Mouse (Mus musculus): Measurements from ENCODE around the gene Gys1. TPM values are rescaled to one million over a fixed set of nuclear protein-coding genes. Genes with fewer than 3 reads are reported as not detected.
"Not testable (repeated sequence)": the region's sequence is repeated elsewhere in the genome, so short reads cannot be mapped to it uniquely, and the experiment has no call there.

Gys1 gene
- polyA plus RNA-seq, 1 experiment, result 44.5 TPM

GRCm38 (mm10) chr7:45476453-45476852 lies 41.8 kb downstream of the Gys1 start:
- TF ChIP-seq GATA1 (IDR thresholded peaks at IDR 0.05; ENCODE audit: borderline replicate concordance, low read length), result no peak
- TF ChIP-seq FLI1 (IDR thresholded peaks at IDR 0.05; ENCODE audit: low read length), result no peak
- Histone ChIP-seq H3K27me3 (replicated peaks) (no peaks in the 10 kb centered on the region), H3K9me3 (0 out of 2 replicates have a peak, but pooled peaks cover 3% of the 10 kb centered on the region), H3K4me3 (replicated peaks) (no peak overlapping the region), H3K4me1 (peaks cover 24% of the 10 kb centered on the region), H3K36me3 (replicated peaks; ENCODE audit: low read length) (no peaks in the 10 kb centered on the region)

- no peaks in the 10 kb centered on the region for H3K27me3 ChIP-seq (replicated peaks)
- no peak for TF ChIP-seq GATA1 (IDR thresholded peaks at IDR 0.05; ENCODE audit: borderline replicate concordance, low read length)
- 0 out of 2 replicates have a peak, but pooled peaks cover 3% of the 10 kb centered on the region for H3K9me3 ChIP-seq
- H3K36me3 ChIP-seq (replicated peaks; ENCODE audit: low read length), result no peaks in the 10 kb centered on the region
- H3K4me3 ChIP-seq (replicated peaks), result peak overlapping the region; percentile 7
- H3K4me1 ChIP-seq, result peaks cover 25% of the 10 kb centered on the region
These were observed 42.4 kb downstream of the Gys1 start for GRCm38 (mm10) chr7:45477003-45477402.

- TF ChIP-seq GATA1 (IDR thresholded peaks at IDR 0.05; ENCODE audit: borderline replicate concordance, low read length) (no peak), FLI1 (IDR thresholded peaks at IDR 0.05; ENCODE audit: low read length) (no peak)
- H3K27me3 ChIP-seq (replicated peaks), result no peaks in the 10 kb centered on the region
- 0 out of 2 replicates have a peak, but pooled peaks cover under 1% of the 10 kb centered on the region for H3K9me3 ChIP-seq
- peaks cover 29% of the 10 kb centered on the region for H3K4me1 ChIP-seq
- no peaks in the 10 kb centered on the region for H3K36me3 ChIP-seq (replicated peaks; ENCODE audit: low read length)
- H3K4me3 ChIP-seq (replicated peaks), result no peak overlapping the region
These were observed 44.1 kb downstream of the Gys1 start for GRCm38 (mm10) chr7:45478774-45479173.

- H3K9me3 ChIP-seq; H3K36me3 ChIP-seq (replicated peaks; ENCODE audit: low read length): not testable (repeated sequence)
These were observed 45.7 kb downstream of the Gys1 start for GRCm38 (mm10) chr7:45480310-45480709.

GRCm38 (mm10) chr7:45481374-45481927 lies 46.8 kb downstream of the Gys1 start, which contains the start of gene Tulp2:
TSS of gene Tulp2 (plus strand) at chr7:45481877.
- H3K4me3 ChIP-seq (replicated peaks), result no peak within 1 kb of the TSS

More at GRCm38 (mm10) chr7:45480310-45480709, 45.7 kb downstream of the Gys1 start:
- peaks cover 24% of the 10 kb centered on the region for H3K4me1 ChIP-seq
- not testable (repeated sequence) for H3K27me3 ChIP-seq (replicated peaks); H3K4me3 ChIP-seq (replicated peaks)

GRCm38 (mm10) chr7:45482166-45482565 lies 47.5 kb downstream of the Gys1 start:
- H3K27me3 ChIP-seq (replicated peaks), result peaks cover 3% of the 10 kb centered on the region
- H3K4me1 ChIP-seq, result peaks cover 24% of the 10 kb centered on the region
- TF ChIP-seq FLI1 (IDR thresholded peaks at IDR 0.05; ENCODE audit: low read length) (no peak), GATA1 (IDR thresholded peaks at IDR 0.05; ENCODE audit: borderline replicate concordance, low read length) (no peak)
- no peaks in the 10 kb centered on the region for H3K9me3 ChIP-seq
- H3K4me3 ChIP-seq (replicated peaks), result no peak overlapping the region
- H3K36me3 ChIP-seq (replicated peaks; ENCODE audit: low read length), result no peaks in the 10 kb centered on the region

More at GRCm38 (mm10) chr7:45481374-45481927, 46.8 kb downstream of the Gys1 start, which contains the start of gene Tulp2:
- H3K4me1 ChIP-seq, result peaks cover 24% of the 10 kb centered on the region
- H3K27me3 ChIP-seq (replicated peaks), result no peaks in the 10 kb centered on the region
- H3K9me3 ChIP-seq, result no peaks in the 10 kb centered on the region
- no peaks in the 10 kb centered on the region for H3K36me3 ChIP-seq (replicated peaks; ENCODE audit: low read length)
- no peak for TF ChIP-seq FLI1 (IDR thresholded peaks at IDR 0.05; ENCODE audit: low read length)
- no peak for TF ChIP-seq GATA1 (IDR thresholded peaks at IDR 0.05; ENCODE audit: borderline replicate concordance, low read length)

GRCm38 (mm10) chr7:45484985-45485384 lies 50.3 kb downstream of the Gys1 start:
- not testable (repeated sequence) for H3K4me3 ChIP-seq (replicated peaks); H3K36me3 ChIP-seq (replicated peaks; ENCODE audit: low read length); H3K9me3 ChIP-seq
- Histone ChIP-seq H3K4me1 (peaks cover 39% of the 10 kb centered on the region), H3K27me3 (replicated peaks) (peaks cover 11% of the 10 kb centered on the region)

- H3K4me1 ChIP-seq, result peaks cover 45% of the 10 kb centered on the region
- TF ChIP-seq GATA1 (IDR thresholded peaks at IDR 0.05; ENCODE audit: borderline replicate concordance, low read length) (no peak), FLI1 (IDR thresholded peaks at IDR 0.05; ENCODE audit: low read length) (no peak)
- peaks cover 11% of the 10 kb centered on the region for H3K27me3 ChIP-seq (replicated peaks)
- no peak overlapping the region for H3K4me3 ChIP-seq (replicated peaks)
- no peaks in the 10 kb centered on the region for H3K9me3 ChIP-seq
- no peaks in the 10 kb centered on the region for H3K36me3 ChIP-seq (replicated peaks; ENCODE audit: low read length)
These were observed 51.5 kb downstream of the Gys1 start for GRCm38 (mm10) chr7:45486158-45486557.

GRCm38 (mm10) chr7:45486761-45487415 lies 52.2 kb downstream of the Gys1 start, which contains the start of gene Gm45808:
TSS of gene Gm45808 (minus strand) at chr7:45486811.
- Histone ChIP-seq H3K27me3 (replicated peaks) (peaks cover 11% of the 10 kb centered on the region), H3K4me3 (replicated peaks) (no peak within 1 kb of the TSS), H3K36me3 (replicated peaks; ENCODE audit: low read length) (peaks cover 2% of the 10 kb centered on the region), H3K4me1 (peaks cover 45% of the 10 kb centered on the region), H3K9me3 (no peaks in the 10 kb centered on the region)
- TF ChIP-seq FLI1 (IDR thresholded peaks at IDR 0.05; ENCODE audit: low read length), result no peak
- TF ChIP-seq GATA1 (IDR thresholded peaks at IDR 0.05; ENCODE audit: borderline replicate concordance, low read length), result no peak

GRCm38 (mm10) chr7:45487861-45488292 lies 53.2 kb downstream of the Gys1 start:
- no peaks in the 10 kb centered on the region for H3K9me3 ChIP-seq
- H3K4me3 ChIP-seq (replicated peaks), result no peak overlapping the region
- peaks cover 12% of the 10 kb centered on the region for H3K36me3 ChIP-seq (replicated peaks; ENCODE audit: low read length)
- peaks cover 11% of the 10 kb centered on the region for H3K27me3 ChIP-seq (replicated peaks)
- no peak for TF ChIP-seq GATA1 (IDR thresholded peaks at IDR 0.05; ENCODE audit: borderline replicate concordance, low read length)
- TF ChIP-seq FLI1 (IDR thresholded peaks at IDR 0.05; ENCODE audit: low read length), result no peak
- peaks cover 49% of the 10 kb centered on the region for H3K4me1 ChIP-seq

All from megakaryocyte, embryonic 14.5 days (primary cell).